Mouse (Mus musculus) Patski (cell line): ENCODE results near the gene Mup6. TPM values are rescaled to one million over a fixed set of nuclear protein-coding genes. Genes with fewer than 3 reads are reported as not detected.
"Not testable (repeated sequence)": the region's sequence is repeated elsewhere in the genome, so short reads cannot be mapped to it uniquely, and the experiment has no call there.

Source experiments
- ATAC-seq: fragments of 100-300 bp; one replicate; pipeline ENCODE4 v1.8.0; 2021
- CTCF ChIA-PET: fragments of 350-600 bp; sonication (Branson Sonifier 250); formaldehyde crosslinking; loops from one replicate; lab custom pipeline; 2022; ENCODE audit warnings: inconsistent platforms; lab: Charles Lee
- POLR2A ChIA-PET: fragments of 350-600 bp; sonication (Branson Sonifier 250); formaldehyde crosslinking; loops from one replicate; lab custom pipeline; 2022; ENCODE audit warnings: antibody characterized with exemption, inconsistent platforms; lab: Charles Lee
- DNase-seq: peaks from one replicate; pipeline ENCODE4 v3.0.0-alpha.2; 2011; ENCODE audit warnings: low read depth, low spot score
- H3K27me3 ChIP-seq: fragments of 371-371 bp; one replicate; pipeline ENCODE4 v1.5.1; 2021
- CTCF ChIP-seq: fragments of 100-300 bp; IDR thresholded peaks from one replicate; pipeline ENCODE4 v1.5.1; 2021
- in situ Hi-C: fragments of 300-500 bp; cut with MboI; formaldehyde crosslinking; loops from 3 replicates; pipeline ENCODE4 v1.11.1; 2018; ENCODE audit warnings: low pct_unique_long_range_greater_than_20kb, mixed read lengths
- polyA plus RNA-seq: library from polyadenylated mRNA; unstranded; gene quantifications from one replicate; pipeline ENCODE4 v1.2.3, GENCODE M21; 2021

The Mup6 gene
- not detected for polyA plus RNA-seq

DNA sequence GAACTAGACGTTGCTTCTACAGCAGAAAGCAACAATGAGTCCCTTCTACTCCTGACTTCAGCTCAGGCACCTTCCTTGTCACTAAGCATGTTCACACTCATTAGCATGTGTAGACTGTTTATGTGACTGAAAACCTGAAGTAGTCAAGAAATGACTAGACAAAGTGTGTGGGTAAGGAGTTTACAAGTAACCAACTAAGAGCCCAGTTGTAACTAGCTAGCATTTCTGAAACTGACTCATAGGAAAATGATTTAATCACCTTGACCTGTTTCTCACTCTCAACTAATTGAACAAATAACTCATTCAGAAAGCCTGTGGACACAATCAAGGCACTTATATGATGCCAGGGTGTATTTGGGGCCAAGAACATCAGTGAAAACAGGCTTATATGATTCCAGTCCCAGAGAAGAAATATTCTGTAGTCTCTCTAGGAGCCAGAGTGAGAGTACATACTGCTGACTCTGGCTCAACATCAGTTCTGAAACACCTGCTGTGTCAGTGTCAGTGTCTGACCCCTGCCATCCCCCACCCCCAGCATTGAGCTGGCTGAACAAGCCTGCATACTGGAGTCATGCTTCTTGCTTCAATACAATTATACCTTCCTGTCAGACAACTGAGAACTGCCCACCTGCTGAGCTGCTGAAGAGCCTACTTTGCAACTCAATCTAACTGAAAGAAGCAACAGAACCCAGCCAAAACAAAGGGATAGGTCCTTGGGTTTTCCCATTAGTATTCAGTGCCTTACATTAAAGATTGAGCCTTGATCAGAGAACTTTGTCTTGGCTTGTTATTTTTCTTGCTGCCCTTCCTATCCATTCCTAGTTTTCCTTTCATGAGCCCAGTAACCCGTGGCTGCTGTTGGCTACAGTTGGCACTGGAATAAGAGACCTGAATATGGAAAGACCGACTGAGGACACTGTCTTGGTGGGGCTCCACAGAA, at the start of gene Mup6:
TSS of gene Mup6 (plus strand) at position 890 of the 940 bp plus-strand sequence.
- in situ Hi-C loops: no loop called here
- CTCF ChIA-PET: no interaction called here
- ATAC-seq (no peak), DNase-seq (no peak)
- H3K27me3 ChIP-seq: no peaks in the 10 kb centered on the region
- POLR2A ChIA-PET: no interaction called here
- no peak for TF ChIP-seq CTCF

DNA sequence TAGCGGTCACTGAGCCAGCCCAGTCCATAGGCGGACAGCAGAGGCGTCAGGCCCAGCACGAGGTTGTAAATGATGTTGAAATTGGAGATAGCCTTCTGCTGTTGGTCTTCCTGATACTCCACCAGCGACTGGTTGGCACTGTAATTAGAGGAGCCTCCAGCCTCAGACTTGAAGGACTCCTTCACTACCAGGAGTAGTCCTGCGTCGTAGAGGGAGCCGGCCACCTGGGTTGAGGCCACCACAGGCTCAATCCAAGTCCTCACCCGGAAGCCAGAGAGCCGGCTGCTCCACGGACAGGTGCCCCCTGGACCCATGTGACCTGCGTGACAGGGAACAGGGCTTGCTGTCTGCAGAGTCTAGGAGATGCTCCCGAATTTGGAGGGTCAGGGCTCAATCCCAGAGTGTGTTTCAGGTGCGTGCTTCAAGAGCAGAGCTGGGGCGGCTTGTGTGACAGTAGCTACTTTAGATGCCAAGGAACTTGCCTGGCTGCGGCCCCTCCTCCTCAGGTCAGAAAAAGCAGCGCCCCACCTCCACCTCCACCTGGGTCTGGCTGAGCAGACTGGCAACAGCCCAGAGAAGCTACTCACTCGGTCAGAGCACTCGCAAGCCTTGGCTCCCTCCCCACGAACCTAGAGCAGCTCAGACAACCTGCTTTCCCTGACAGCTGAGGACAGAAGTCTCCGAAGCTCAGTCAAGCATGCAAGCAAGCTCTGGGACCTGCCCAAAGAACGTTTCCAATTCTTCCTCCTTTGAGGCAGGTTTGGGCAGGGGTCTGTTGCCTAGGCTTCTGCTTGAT, 49.3 kb upstream of the Mup6 start, which contains the start of gene Slc46a2:
TSS of gene Slc46a2 (minus strand) at position 449 of the 796 bp plus-strand sequence.
- in situ Hi-C loops: no loop called here
- ChIA-PET POLR2A (no interaction called here), CTCF (interaction anchor here (1.5 kb wide), 1 partner anchor 12 kb away, joined by 3 read pairs; no protein-coding TSS in a partner anchor)
- ATAC-seq: no peak
- H3K27me3 ChIP-seq: no peaks in the 10 kb centered on the region
- DNase-seq: no peak
- TF ChIP-seq CTCF: no peak

DNA sequence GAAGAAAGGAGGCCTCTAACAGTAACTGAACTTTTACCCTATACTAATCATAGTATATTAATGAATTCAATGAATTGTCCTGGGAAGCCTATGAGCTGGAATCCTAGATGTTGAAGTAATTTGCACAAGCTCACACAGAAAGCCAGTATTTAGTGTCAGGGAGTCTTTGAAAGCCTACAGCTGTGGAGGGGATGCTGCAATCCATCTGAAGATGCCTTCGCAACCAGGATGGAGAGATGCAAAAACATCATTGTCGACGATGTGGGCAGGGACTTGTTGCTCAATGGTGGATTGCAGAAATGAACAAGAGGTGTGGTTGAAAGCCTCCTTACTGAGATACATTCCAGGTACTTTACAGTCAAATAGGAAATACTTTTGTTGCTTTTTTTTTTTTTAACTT, 46.1 kb upstream of the Mup6 start:
- POLR2A ChIA-PET: no interaction called here

DNA sequence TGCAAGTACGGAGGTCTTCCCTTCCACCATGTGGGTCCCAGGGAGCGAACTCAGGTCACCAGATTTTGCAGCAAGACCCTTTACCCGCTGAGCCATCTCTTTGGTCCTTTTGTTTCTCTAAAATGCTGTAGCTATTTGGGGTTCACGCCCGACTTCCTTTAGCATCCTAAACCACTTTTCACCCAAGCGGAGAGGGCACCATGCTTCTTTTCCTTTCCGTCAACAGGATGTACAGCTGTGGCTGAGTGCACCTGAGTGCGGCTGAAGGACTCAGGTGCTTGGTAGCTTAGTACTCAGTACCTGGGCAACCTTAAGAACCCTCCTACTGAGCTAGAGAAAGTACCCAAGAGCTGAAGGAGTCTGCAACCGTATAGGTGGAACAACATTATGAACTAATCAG, 39.0 kb upstream of the Mup6 start:
- DNase-seq (no peak), ATAC-seq (no peak)
- peaks cover under 1% of the 10 kb centered on the region for H3K27me3 ChIP-seq
- in situ Hi-C loops: loop anchor here (5.0 to 25.0 kb wide), 2 partner anchors 48 to 563 kb away; no protein-coding TSS in a partner anchor
- TF ChIP-seq CTCF: no peak
- ChIA-PET CTCF (no interaction called here), POLR2A (no interaction called here)

More for the DNA sequence above, 46.1 kb upstream of the Mup6 start:
- no peak for TF ChIP-seq CTCF
- CTCF ChIA-PET: interaction anchor here (1.6 kb wide), 1 partner anchor 329 kb away, joined by 3 read pairs; no protein-coding TSS in a partner anchor
- in situ Hi-C loops: no loop called here
- DNase-seq: no peak
- no peak for ATAC-seq
- H3K27me3 ChIP-seq: no peaks in the 10 kb centered on the region

DNA sequence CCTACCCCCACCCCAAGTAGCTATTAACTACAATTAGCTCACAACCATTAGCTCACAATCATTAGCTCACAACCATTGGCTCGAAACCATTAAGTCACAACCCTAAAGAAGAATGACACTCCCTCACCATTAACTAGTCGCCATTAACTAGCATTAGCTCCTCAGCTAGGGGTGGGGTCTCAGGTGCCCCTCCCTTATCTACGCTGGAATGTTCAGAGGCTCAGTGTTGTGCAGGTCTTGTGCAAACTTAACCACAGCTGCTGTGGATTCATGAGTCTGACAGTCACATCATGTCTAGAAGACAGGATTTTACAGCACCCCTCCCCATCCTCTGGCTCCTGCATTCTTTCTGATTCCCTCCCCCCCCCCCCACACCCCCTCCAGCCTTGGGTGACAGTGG, 36.4 kb upstream of the Mup6 start:
- peaks cover 9% of the 10 kb centered on the region for H3K27me3 ChIP-seq
- ATAC-seq: no peak
- in situ Hi-C loops: loop anchor here (5.0 to 25.0 kb wide), 2 partner anchors 50 to 565 kb away; no protein-coding TSS in a partner anchor
- TF ChIP-seq CTCF: no peak
- DNase-seq: no peak
- POLR2A ChIA-PET: no interaction called here
- CTCF ChIA-PET: interaction anchor here (0.7 to 1.5 kb wide), 5 partner anchors 12 to 142 kb away, joined by 3 to 5 read pairs (median 3); partner anchors contain the start of gene Slc46a2

DNA sequence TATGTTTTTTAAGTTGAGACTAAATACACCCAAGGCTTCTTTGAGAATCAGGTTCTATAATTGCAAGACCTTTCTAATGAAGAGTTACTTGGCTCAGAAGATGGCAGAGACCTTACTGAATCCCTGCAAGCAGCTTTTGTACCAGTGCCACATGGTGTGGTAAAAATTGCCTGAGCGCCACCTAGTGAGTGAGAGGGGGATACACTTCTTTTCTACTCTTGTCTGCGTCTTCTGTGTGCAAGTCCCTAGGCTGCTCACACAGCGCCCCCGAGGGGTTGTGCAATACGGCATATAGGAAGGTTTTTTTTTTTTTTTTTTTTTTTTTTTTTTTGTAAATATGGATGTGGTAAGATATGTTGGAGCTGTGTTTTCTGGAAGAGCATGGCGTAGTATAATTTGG, 35.7 kb upstream of the Mup6 start:
- in situ Hi-C loops: loop anchor here (5.0 to 25.0 kb wide), 2 partner anchors 51 to 566 kb away; no protein-coding TSS in a partner anchor
- peak; percentile 75 for TF ChIP-seq CTCF
- ChIA-PET POLR2A (no interaction called here), CTCF (interaction anchor here (0.7 to 0.8 kb wide), 2 partner anchors 21 to 143 kb away, joined by 3 to 4 read pairs; no protein-coding TSS in a partner anchor)
- DNase-seq (peak; percentile 15), ATAC-seq (peak; percentile 80)
- peaks cover 9% of the 10 kb centered on the region for H3K27me3 ChIP-seq

DNA sequence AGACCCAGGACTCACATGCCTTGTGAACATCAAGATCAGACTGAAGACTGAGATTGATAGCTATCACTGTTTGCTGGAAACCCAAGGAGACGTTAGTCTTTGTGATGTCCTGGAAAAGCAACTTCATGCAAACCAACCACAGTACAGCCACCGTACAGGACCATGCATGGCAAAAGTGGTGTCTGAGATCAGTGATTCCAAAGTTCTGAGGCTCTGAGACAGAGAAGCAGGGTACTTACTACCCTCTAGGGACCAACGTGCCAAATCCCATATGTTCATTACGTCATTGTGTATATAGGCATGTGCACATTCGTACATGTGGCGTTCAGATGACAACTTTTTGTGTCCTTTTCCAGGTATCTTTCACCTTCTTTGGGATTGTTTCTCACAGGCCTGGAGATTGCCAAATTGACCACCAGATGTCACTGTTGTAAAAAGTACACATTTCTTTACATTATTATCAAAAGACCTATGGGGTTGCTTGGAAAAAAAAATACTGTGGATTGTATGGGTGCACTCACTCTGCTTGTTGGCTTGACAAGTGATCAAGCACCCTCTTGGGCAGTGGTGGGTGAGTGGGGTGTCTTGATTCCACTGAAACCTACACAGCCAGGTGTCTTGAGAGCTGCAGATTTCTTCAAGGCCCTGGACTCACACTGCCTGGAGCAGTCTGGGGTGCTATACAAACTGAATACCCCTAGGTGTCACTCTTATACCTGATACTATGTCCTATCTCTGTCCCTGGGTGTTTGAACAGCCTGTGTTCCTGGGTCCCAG, 31.4 kb upstream of the Mup6 start:
- TF ChIP-seq CTCF: peak; percentile 62
- in situ Hi-C loops: loop anchor here (5.0 to 25.0 kb wide), 2 partner anchors 145 to 570 kb away; no protein-coding TSS in a partner anchor
- ChIA-PET POLR2A (no interaction called here), CTCF (interaction anchor here (1.2 to 1.3 kb wide), 2 partner anchors 10 to 1879 kb away, joined by 3 to 5 read pairs; no protein-coding TSS in a partner anchor)
- H3K27me3 ChIP-seq: peaks cover 12% of the 10 kb centered on the region
- ATAC-seq: peak; percentile 78
- peak; percentile 7 for DNase-seq

DNA sequence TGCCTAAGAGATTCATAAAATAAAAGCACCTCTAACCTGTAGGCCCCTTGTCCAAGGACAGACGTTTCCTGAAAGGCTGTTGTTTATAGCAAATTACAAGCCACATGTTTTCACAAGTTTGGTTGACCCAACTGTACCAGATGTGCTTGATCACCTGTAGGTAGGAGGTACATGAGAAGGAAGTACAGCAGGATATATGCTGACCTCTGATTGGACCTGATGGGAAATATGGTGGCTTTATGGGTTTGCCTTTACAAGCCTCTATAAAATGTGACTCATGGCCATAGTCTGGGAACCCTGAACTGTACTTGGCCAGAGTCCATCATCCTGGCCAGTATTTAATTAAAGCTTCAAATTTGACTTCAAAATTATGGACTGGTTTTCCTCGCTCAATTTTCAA, 26.6 kb upstream of the Mup6 start:
- ChIA-PET POLR2A (no interaction called here), CTCF (no interaction called here)
- no peak for ATAC-seq
- no peak for TF ChIP-seq CTCF
- in situ Hi-C loops: loop anchor here (25.0 kb wide), 1 partner anchor 575 kb away; no protein-coding TSS in a partner anchor
- H3K27me3 ChIP-seq: peaks cover 3% of the 10 kb centered on the region
- no peak for DNase-seq

DNA sequence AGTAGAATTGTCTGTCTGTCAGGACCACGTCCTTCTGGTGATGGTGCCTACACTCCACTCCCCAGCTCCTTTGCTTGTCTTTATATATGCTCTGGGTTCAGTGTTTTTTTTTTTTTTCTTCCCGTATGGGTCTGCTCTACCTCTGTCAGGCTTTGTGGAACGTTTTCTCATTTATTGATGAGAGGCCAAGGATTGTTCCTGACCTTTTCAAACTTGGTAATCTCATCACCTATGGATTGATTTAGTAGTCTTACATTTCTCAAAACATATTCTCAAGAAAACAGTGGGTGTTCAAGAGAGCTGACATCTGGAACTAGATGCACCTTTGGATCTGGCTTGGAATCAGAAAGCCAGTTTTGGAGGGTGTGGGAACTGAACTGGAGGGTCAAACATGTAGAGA, 3.5 kb upstream of the Mup6 start, which contains the start of gene Mup4:
TSS of gene Mup4 (minus strand) at position 101 of the 400 bp plus-strand sequence.
- ChIA-PET POLR2A (no interaction called here), CTCF (no interaction called here)
- in situ Hi-C loops: no loop called here
- TF ChIP-seq CTCF: no peak
- ATAC-seq (no peak), DNase-seq (no peak)
- H3K27me3 ChIP-seq: no peaks in the 10 kb centered on the region

DNA sequence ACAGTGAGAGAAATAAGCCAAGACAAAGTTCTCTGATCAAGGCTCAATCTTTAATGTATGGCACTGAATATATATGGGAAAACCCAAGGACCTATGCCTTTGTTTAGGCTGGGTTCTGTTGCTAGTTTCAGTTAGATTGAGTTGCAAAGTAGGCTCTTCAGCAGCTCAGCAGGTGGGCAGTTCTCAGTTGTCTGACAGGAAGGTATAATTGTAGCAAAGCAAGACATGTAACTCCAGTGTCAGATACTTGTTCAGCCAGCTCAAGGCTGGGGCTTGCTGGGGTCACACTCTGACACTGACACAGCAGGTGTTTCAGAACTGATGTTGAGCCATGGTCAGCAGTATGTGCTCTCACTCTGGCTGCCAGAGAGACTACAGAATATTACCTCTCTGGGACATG, 33.8 kb downstream of the Mup6 start:
- in situ Hi-C loops, CTCF ChIA-PET, ATAC-seq, POLR2A ChIA-PET, DNase-seq, H3K27me3 ChIP-seq: not testable (repeated sequence)

DNA sequence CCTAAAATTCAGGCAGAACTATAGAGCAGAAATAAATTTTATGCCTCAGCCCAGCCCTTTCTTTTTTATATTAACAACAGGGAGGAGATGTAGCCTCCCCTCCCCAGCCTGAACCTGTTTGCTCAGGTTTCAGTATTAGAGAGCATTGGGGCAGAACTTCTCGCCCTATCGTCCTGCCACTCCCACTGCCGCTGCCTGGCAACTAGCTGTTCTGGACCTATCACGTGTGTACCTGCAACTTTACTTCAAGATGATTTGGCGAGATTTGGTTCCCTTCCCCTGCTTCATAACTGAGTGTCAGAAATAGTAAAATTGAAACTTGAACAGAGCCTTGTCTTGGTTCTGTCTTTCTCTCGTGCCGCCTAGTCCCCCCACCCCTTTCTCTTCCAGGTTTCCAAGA, 56.0 kb downstream of the Mup6 start:
- CTCF ChIA-PET, ATAC-seq, DNase-seq, POLR2A ChIA-PET, in situ Hi-C loops, H3K27me3 ChIP-seq: not testable (repeated sequence)

DNA sequence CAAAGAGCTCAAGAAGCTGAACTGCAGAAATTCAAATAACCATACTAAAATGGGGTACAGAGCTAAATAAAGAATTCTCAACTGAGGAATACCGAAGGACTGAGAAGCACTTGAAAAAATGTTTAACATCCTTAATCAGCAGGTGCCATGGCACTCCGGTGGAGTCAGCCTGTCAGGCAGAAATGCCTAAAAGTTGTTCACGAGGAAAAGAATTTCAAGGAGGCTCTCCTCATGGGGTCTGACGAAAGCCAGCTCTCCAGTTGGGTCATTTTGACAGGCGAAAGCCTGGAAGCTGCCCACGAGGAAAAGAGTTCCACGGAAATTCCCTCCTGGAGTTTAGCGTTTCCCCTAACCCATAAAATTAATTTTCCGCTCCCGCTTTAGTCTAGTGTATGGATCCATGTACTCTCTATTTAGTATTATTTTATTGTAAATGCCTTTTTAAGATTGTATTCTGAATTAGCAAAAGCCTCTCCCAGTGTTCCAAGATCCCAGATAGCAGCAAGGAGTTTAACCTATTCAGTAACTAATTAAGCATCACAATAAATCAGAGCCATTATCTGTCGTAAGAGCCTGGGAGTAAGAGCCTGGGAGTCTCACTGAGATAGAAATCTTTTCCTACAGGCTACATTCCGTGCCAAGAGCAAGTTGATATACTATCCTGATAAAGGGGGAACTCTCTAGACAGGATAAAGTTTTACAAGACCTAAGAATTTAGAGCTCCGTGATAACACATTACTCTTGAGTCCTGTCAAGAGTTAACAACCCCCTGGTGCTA, 65.4 kb downstream of the Mup6 start:
- ATAC-seq, DNase-seq, POLR2A ChIA-PET, in situ Hi-C loops, H3K27me3 ChIP-seq, CTCF ChIA-PET: not testable (repeated sequence)
